Mouse (Mus musculus): ENCODE measurements at regions not wholly inside any gene's neighbourhood (a gene's known extent, or its start where the extent isn't known, plus 50 kb on each side); places are given as distances from the start of the nearest gene placed in this dataset.

DNA sequence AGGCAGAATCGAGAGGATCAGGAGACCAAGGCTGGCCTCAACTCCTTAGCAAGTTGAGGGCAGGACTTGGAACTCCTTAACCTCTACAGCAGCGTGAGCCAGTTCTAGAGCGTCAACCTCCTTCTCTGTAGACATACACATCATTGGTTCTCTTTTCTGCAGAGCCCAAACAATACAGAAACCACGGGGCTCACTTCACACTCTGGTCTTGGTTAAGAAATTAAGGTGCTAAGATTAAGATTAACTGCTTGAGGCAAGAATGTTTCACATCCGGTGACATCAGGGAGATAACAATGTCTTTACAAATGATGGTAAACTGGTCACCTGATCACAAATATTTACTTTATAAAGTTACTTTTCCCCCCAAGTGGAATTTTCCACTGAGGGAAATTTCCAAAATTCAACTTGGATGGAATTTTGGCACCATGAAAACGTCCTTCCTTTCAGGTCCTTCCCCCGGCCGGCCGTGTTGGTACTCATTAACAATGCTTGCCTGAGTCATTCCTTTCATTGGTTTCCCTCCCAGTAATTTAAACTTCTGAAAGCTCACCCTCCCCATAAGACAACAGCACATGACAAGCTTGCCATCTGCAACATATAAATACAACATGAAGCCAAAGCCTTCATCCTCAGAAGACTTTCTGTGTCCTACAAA lies 77.3 kb upstream of the Kdm7a start:
- no peak for DNase-seq (ENCODE audit: low spot score in 2 of 2)

DNA sequence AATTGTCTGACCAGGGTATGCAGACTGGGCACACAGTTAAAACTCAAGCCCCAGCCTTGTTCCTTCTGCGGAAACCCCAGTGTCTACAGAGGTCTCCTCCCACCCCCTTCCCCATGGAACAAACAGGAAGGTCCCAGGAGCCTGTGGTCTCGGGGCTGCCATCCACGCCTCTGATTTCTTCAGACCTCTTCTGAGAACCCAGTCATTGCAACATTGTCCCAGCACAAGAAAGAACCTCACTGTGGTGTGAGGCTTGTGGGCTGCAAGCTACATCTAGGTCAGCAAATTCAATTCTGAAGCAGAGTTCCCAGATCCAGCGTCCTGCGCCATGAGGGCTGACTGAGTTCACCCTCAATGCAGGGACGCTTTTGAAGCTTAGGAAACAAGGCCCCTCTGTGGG lies 71.7 kb upstream of the Kdm7a start:
- no peak for DNase-seq (ENCODE audit: low spot score in 2 of 2)

DNA sequence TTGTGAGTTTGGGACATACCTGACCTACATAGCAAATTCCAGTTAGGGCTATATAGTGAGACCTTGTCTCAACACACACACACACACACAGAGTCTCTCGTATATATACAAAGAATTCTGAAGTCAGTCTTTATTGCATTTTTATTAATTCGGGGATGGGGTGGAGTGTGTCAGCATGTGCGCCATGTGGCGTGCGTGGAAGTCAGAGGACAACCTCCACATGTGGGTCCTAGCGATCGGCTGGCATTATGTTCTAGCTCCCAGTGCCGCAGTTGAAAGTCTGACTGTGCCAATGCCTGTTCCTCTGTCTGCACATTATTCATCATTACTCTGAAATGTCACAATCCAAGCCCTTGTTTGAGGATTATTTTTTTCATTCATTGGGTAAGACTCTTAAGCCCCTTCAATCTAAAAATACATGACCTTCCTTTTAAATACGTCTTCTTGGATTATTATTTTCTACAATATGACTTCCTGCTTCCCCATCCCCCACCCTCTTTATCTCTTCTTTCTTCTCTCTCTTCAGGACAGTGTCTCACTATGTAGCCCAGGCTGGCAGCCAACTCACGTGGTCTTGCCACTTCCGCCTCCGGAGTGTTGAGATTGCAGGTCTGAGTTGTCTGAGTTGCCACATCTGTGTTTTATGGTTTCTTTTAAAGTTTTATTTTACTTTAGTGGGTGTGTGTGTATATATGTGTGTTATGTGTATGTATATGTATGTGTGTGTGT lies 68.3 kb upstream of the Kdm7a start:
- no peak for DNase-seq (ENCODE audit: low spot score in 2 of 2)

DNA sequence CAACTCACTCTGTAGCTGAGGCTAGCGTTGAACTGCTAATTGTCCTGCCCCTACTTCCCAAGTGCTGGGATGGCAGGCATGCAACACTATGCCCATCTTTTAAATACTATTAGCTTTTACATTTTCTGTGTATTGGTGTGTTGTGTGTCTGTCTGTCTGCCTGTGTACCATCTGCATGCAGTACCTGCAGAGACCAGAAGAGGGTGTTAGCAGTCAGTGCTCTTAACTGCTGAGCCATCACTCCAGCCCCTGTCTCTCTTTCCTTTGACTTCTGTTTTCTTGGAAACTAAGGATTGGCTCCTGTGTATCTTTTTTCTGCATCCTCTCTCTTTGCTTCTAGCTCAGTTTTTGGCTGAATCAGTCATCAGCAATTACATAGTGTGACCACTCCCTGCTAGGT lies 66.8 kb upstream of the Kdm7a start:
- no peak for DNase-seq (ENCODE audit: low spot score in 2 of 2)

DNA sequence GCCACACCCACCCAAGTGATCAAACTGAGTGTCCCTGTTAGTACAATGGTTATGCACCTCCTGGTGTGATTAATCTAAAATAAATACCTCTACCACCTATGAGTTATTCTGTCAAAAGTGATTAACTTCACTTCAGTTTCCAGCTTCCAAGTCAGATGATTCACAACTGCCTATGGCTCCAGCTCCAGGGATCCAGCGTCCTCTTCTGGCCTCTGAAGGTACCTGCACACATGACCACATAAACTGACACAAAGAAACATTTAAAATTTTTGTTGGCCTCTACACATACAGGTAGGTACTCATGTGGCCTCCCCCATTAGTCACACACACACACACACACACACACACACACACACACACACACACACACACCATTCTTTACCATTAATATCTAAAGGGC lies 63.9 kb upstream of the Kdm7a start:
- DNase-seq (ENCODE audit: low spot score in 2 of 2): no peak

DNA sequence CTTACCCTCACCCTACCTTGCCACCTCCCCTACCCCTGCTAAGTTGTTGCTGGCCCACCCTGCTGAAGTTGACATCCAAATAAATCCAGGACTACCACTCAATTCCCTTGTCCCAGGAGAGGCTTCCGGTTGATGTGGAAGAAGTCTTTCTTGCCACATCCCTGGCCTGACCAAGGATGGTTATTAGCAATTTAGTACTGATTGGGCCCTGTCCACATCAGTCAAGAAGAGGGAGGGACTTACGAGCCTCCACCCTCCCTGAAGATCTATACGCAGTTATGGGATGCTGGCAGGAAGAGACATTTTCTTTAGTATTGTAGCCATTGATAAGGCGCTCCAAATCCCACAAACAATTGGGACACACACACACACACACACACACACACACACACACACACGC lies 63.1 kb upstream of the Kdm7a start:
- no peak for DNase-seq (ENCODE audit: low spot score in 2 of 2)

DNA sequence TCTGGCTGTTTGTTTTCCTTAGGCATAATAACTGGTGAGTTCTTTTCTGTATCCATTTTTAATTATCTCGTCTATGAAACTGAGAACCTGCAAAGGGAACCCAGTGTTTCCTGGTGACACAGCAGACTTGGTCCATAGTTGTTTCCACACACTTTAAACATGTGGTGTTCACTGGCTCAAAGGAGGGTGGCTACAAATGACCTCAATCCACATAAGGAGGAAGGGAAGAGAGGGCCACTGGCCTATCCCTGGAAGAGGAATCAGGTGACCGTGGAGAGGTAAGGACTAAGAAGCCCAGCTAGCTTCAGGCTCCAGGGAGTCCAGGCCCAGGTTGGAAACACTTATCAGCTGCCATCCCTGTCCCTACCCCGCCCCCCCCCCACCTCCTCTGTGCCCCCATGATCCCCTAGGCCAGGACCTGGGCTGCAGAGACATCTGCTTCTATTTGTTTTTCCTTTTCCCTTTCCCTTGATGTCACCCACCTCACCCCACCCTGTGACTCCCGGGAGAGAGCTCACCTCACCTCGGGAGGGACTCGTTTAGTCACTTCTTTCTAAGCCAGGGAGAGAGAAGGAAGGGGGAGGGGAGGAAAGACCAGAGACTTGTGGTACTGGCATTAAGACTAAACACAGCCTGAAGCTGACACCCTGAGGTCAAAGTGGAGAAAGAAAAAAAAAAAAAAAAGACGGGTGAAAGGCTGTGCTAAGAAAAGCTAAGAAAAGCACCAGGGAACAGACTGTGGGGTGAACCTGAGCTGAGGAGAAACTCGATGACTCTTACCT lies 62.2 kb upstream of the Kdm7a start:
- no peak for DNase-seq (ENCODE audit: low spot score in 2 of 2)

DNA sequence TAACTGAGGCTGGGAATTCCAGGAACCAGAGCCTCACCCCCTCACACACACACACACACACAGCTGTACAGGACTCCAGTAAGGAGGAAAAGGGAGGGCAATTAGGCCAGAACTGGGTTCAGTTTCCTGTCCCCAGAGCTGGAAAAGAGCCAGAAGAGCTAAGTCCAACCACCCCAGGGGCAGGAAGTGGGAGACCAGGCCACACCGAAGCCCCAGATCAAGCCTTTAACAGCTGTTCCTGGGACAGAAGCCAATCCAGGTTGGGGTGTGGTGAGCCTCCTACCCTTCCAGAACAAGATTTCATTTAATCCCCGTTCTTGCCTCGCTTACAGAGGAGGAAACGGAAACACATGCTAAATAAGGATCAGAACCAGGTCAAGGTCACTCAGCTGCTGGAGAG lies 58.1 kb upstream of the Kdm7a start:
- no peak for DNase-seq (ENCODE audit: low spot score in 2 of 2)

DNA sequence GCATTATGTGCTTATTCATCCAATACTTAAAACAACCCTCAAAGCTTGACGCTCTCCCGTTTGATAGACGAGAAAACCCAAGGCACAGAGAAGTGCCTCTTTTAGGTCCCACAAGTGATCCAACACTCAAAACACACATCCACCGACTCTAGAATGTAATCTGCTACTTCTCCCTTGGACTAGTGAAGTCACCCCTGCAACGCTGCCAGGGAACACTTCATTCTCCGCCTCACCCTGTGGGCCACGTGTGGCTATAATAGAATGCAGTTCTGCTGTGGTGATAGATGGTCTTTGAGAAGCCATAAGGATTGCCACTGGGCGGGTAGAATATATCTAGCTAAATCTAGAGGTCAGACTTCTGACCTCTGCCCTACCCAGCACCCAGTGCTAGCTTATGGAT lies 57.0 kb upstream of the Kdm7a start:
- DNase-seq (ENCODE audit: low spot score in 2 of 2): no peak

DNA sequence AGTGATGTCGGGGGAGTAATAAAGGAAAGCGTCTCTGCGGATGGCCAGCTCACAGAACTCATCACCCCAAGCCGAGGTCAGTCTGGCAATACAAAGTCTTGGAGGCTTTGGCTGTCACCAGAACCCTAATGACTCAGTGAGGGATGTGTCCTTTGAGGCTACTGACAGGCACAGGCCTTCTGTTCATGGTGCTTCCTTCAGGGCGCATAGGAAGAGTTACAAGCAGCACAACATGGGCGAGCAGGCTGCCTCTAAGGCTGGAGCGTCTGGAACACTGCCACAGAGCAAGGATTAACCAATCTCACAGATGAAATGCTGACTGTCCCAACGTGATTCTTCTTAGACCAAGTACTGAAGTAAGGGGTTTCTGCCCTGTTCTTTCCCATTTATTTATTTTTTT lies 55.4 kb upstream of the Kdm7a start:
- DNase-seq (ENCODE audit: low spot score in 2 of 2): no peak

DNA sequence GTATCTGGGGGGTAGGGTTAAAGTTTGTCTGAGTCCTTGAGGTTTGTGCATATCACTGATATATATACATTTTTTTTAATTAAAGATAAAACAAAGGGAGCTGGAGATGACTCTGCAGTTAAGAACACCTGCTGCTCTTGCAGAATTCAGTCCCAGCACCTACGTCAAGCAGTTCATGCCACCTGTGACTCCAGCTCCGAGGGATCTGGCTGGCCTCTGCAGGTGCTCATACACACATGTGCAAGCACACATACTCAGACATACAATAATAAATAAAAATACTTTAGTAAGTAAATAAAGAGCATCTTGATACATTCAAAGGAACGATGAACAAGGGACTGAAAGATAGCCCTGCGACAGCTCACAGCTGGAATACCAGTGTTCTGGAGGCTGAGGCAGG lies 53.9 kb upstream of the Kdm7a start:
- no peak for DNase-seq (ENCODE audit: low spot score in 2 of 2)

DNA sequence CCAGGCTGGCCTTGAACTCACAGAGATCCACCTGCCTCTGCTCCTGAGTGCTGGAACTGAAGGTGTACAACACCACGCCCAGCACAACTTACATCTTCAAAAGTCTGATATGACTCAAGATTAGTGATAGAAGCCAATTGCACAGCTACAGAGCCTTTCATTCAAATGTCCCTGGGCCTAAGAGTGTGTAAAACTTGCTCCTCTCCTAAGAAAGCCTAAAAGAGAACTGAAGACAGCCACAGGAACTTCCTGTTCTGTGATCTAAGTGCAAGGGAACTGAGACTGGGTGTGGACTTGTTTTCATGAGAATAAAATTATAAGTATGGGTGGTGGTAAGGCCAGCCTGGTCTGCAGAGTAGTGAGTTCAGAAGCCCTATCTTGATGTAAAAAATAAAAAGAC lies 52.5 kb upstream of the Kdm7a start:
- DNase-seq (ENCODE audit: low spot score in 2 of 2): no peak

DNA sequence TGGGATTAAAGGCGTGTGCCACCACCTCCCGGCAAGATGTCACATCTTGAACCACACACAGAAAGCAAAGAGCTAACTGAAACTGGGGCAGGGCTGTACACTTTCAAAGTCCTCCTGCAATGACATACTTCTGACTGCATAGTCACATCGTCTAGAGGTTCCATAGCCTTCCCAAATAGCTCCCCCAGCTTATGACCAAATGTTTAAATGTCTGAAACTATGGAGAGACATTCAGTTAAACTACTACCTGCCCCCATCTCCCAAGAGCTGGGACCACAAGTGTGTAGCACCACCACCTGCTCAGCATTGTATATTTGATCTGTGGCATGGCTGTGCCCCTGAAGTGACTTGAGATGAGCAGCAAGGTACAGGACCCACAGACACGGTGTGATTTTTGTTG lies 52.1 kb upstream of the Kdm7a start:
- DNase-seq (ENCODE audit: low spot score in 2 of 2): no peak

DNA sequence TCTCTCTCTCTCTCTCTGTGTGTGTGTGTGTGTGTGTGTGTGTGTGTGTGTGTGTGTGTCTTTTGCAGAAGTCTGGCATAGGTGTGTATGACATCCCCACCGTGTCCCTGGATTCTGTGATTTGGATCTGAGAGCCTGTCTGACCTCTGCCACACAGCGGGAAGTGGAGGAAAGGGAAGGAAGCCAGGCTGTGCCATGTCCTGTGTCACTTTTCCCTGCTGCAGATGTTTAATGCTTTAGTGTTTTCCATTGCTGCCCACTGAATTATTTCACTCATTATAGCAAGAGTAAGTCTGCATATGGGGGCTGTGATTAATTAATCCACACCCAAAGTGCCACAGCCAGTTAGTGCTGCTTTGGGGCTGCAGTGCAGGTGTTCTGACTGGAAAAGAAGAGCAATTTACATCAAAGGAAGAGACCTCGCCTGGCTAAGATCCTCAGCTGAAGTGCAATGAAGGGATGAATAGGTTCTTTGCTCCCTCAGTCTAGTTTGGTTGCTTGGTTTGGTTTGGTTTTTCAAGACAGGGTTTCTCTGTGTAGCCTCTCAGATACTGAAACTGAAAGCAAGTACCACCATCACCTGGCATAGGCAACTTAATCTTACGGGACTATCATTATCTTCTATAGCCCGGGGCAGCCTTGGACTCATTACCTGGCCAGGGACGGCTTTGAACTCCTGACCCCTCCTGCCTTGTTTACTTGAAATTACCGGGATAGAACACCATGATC lies 51.2 kb upstream of the Kdm7a start:
- DNase-seq (ENCODE audit: low spot score in 2 of 2): no peak

DNA sequence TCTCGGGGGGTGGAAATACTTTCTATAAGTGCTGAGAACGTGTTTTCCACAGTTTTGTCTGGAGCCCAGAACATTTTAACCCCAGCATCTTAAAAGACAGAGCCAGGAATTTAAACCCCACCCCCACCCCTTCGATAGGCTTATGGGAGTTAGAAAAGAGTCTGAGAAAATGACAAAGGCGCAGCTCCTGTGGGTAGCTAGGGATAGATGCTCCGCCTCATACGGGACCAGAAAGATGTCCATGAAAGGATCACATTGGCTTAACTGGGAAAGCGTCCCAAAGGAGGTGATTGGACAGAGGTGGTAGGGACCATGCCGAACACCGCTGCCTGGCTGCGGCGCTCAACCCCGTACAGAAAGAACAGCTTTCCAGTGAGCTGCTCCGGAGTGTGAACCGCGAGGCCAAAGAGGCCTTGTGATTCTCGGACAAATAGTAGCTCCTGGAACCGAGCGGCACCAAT lies 50.6 kb upstream of the Kdm7a start:
- peak in 1 of 2 experiments; percentile 24 for DNase-seq (ENCODE audit: low spot score in 2 of 2)

DNA sequence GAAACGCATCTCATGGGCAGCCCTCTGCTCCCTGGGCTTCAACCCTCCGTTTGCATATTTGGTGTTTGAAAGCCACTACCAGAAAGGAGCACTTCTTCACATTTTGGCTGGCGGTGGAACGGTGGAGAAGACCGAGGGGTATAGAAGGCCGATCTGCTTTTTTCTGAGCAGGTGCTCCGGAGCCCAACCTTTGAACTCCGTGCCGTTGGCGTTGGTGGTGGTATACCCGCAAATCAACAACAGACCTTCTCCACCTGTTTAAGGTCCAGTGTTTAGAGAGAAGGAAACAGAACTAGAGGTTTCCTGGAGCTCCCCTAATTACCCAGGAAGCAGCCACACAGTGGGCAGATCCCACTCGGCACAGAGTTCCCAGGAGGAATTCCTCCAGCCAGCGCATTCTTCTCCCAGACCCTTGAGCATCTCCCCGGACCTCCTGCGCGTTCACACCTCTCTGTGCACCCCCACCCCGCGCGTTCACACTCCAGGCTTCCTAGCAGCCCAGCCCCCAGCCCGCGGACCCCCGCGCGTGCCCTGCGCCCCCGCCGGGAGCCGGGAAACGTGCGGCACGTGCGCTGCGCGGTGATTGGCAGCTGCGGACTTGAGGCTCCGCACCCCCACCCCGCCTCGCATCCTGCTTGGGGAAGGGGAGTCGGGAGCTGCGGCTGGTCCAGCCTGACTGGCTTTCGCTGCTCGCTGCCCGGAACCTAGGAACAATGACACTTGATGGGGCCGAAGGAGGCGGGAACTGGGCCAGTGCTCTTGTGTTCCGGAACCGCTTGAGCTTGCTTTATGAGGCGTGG lies 49.9 kb upstream of the Kdm7a start:
- peak; percentile 31 to 41 for DNase-seq (ENCODE audit: low spot score in 2 of 2)
